Mouse (Mus musculus) neural tube, embryonic 13.5 days (tissue): ENCODE measurements around the gene Ndufs7. TPM values are rescaled to one million over a fixed set of nuclear protein-coding genes. Genes with fewer than 3 reads are reported as not detected.

ENCODE experiments used
- ATAC-seq: fragments of 200-750 bp; cut with Nextera tagmentation; 2 replicates; pipeline ENCODE4 v1.8.0; 2017; ENCODE audit warnings: low read depth, mild to moderate bottlenecking, moderate TSS enrichment, moderate library complexity
- H3K27ac ChIP-seq: fragments of 300-500 bp; sonication (generic); replicated peaks from 2 replicates; pipeline ENCODE4 v1.5.1; 2015; ENCODE audit warnings: moderate library complexity, mild to moderate bottlenecking, inconsistent platforms
- H3K27me3 ChIP-seq: fragments of 300-500 bp; sonication (generic); 2 replicates; pipeline ENCODE4 v1.6.1; 2015; ENCODE audit warnings: mild to moderate bottlenecking, inconsistent platforms
- H3K36me3 ChIP-seq: fragments of 300-500 bp; sonication (generic); 2 replicates; pipeline ENCODE4 v1.6.1; 2015; ENCODE audit warnings: mild to moderate bottlenecking, inconsistent platforms
- H3K4me1 ChIP-seq: fragments of 300-500 bp; sonication (generic); replicated peaks from 2 replicates; pipeline ENCODE4 v1.6.1; 2015; ENCODE audit warnings: inconsistent platforms
- H3K4me2 ChIP-seq: fragments of 300-500 bp; sonication (generic); 2 replicates; pipeline ENCODE4 v1.6.1; 2015; ENCODE audit warnings: inconsistent platforms, mild to moderate bottlenecking, moderate library complexity
- H3K4me3 ChIP-seq: fragments of 300-500 bp; sonication (generic); 2 replicates; pipeline ENCODE4 v1.5.1; 2015; ENCODE audit warnings: mild to moderate bottlenecking, inconsistent platforms
- H3K9ac ChIP-seq: fragments of 300-500 bp; sonication (generic); 2 replicates; pipeline ENCODE4 v1.6.1; 2015; ENCODE audit warnings: moderate library complexity, mild to moderate bottlenecking, inconsistent platforms
- H3K9me3 ChIP-seq: fragments of 300-500 bp; sonication (generic); 2 replicates; pipeline ENCODE4 v1.6.1; 2016; ENCODE audit warnings: inconsistent platforms
- WGBS: fragments of 180-500 bp; shearing (Covaris S2); methylation state at CpG from one replicate; pipeline ENCODE4 v1.1.7; 2015; 5-methylcytosine and 5-hydroxymethylcytosine counted together
- microRNA-seq: library from miRNA; unstranded; fragments of <30 nt; microRNA quantifications from one replicate; pipeline ENCODE4, GENCODE M21; 2016
- polyA plus RNA-seq: library from polyadenylated mRNA; unstranded; fragments of >200 nt; fragmentation: Nextera tagmentation; extraction: Ambion mirVana; gene quantifications from 2 replicates; pipeline ENCODE4 v1.2.1, GENCODE M21; 2015

Gene Ndufs7
- polyA plus RNA-seq, 1 experiment from 2014 or later, result 275 TPM

DNA sequence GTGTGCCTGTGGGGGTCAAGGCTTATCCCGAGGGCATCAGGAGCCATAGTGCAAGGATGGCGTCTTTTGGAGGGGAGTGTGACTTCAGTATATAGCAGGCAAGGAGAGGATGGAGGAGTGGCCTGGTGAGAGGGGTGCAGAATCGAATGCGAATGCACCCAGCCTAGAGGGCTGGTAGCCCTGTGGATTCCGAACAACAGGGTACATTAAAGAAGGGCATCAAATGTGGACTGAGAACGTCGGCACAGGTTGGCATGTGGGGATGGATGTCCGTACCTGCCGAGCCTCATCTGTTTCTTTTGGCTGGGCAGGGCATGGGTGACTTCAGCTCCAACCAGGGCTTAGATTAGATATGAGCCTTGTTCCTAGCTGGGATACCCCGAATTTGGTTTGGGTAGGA, 50.9 kb downstream of the Ndufs7 start:
- H3K4me1 ChIP-seq, result peaks cover 90% of the 10 kb centered on the region
- peak overlapping the region; percentile 100 for H3K9ac ChIP-seq
- H3K4me3 ChIP-seq, result peak overlapping the region; percentile 59
- H3K27me3 ChIP-seq, result no peaks in the 10 kb centered on the region
- ATAC-seq, result no peak
- H3K9me3 ChIP-seq, result no peaks in the 10 kb centered on the region
- peaks cover 35% of the 10 kb centered on the region for H3K36me3 ChIP-seq
- H3K4me2 ChIP-seq, result peak overlapping the region; percentile 99
- WGBS, result 40% methylated on average over 10 of the region's 10 CpGs
- peak overlapping the region; percentile 97 for H3K27ac ChIP-seq

DNA sequence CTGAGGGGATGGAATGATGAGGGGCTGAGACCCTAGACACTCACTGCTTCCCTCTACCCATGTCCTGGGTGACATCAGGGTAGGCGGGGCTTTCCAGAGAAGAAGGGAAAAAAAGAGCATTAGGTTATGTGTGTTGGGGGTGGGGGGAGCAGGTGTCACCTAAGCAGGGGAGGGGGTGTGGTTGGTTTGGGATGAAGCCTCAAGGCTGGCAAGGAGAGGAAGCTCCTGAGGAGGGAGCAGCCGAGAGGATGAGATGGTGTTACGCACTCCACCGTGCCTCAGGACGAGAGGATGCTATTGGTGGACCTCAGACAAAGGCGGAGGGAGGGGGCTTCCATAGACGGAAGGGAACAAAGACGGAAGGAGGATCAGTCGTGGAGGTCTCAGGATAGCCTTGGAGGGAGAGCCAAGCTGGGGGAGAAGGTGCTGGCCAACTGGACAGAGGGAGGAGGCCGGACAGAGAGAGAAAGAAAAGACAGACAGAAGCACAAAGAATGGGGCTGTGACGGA, 51.8 kb downstream of the Ndufs7 start:
- Histone ChIP-seq H3K9ac (peak overlapping the region; percentile 100), H3K4me2 (peak overlapping the region; percentile 99), H3K9me3 (no peaks in the 10 kb centered on the region), H3K4me3 (peak overlapping the region; percentile 59), H3K27me3 (no peaks in the 10 kb centered on the region), H3K27ac (peak overlapping the region; percentile 97), H3K4me1 (peaks cover 90% of the 10 kb centered on the region), H3K36me3 (peaks cover 40% of the 10 kb centered on the region)
- 14% methylated on average over 11 of the region's 11 CpGs for WGBS
- ATAC-seq, result peak; percentile 84

DNA sequence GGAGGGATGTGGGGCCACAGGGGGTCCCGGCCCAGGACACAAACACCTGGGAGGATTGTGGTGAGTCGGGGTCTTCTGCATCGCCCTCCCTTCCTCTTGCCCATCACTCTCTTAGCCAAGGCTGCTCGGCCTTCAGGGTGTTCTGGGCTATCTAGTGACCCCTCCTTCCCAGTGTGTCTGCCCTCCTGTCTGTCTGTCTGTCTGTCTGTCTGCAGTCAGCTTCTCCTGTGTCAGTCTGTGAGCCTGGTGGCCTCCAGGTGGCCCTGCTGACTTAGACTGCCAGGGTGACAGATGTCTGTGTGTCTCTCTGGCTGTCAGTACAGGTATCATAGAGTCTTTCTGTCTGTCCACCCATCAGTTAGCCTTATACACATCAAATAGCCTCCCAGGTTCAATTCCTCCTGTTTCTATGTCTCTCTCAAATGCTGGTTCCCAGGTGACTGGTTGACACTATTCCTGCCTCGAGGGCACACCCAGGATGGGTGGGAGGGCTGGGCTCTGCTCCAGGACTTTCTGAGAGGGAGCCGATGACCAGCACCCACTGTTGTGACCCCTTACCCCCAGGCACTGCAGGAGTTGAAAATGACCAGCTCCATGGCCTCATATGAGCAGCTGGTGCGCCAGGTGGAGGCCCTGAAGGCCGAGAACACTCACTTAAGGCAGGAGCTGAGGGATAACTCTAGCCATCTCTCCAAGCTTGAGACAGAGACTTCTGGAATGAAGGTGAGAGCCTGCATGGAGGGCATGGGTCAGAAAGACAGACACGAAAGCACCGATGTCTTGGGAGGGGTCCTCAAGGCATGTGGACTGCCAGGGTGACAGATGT, 52.5 kb downstream of the Ndufs7 start:
- peak overlapping the region; percentile 97 for H3K27ac ChIP-seq
- H3K9ac ChIP-seq, result peak overlapping the region; percentile 100
- H3K27me3 ChIP-seq, result no peaks in the 10 kb centered on the region
- peaks cover 48% of the 10 kb centered on the region for H3K36me3 ChIP-seq
- peak overlapping the region; percentile 99 for H3K4me2 ChIP-seq
- no peaks in the 10 kb centered on the region for H3K9me3 ChIP-seq
- WGBS, result 58% methylated on average over 8 of the region's 10 CpGs
- peak overlapping the region; percentile 59 for H3K4me3 ChIP-seq
- H3K4me1 ChIP-seq, result peaks cover 88% of the 10 kb centered on the region
- ATAC-seq, result no peak

DNA sequence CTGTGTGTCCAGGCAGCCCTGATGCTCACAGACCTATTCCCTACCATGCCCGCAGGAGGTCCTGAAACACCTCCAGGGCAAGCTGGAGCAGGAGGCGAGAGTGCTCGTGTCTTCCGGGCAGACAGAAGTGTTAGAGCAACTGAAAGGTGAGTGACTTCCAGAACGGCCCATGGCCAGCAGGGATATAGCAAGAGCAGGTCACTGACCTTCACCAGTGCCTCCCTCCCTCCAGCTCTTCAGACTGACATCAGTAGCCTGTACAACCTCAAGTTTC, 53.1 kb downstream of the Ndufs7 start:
- no peaks in the 10 kb centered on the region for H3K9me3 ChIP-seq
- H3K4me1 ChIP-seq, result peaks cover 83% of the 10 kb centered on the region
- 48% methylated on average over 5 of the region's 5 CpGs for WGBS
- H3K9ac ChIP-seq, result peak overlapping the region; percentile 100
- H3K27ac ChIP-seq, result peak overlapping the region; percentile 97
- peak overlapping the region; percentile 99 for H3K4me2 ChIP-seq
- no peak for ATAC-seq
- peak overlapping the region; percentile 59 for H3K4me3 ChIP-seq
- H3K27me3 ChIP-seq, result no peaks in the 10 kb centered on the region
- H3K36me3 ChIP-seq, result peaks cover 53% of the 10 kb centered on the region

DNA sequence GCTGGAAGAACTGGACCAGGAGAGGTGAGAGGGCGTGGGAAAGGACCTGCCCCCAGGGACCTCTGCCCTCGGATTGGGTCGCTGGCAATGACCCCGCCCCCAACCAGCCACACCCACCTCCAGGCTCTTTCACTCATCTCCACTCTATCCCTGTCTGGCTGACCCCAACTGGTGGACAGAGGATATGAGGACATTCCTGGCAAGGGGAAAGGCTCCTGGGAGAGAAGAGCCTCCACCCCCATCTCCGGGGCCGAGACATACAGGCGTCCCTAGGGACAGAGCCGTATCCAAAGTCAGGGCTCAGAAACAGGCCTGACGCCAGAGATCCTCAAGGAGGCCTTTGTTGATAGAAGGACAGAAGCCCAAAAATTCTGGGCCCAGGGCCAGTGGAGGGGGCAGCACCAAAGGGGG, 53.6 kb downstream of the Ndufs7 start:
- Histone ChIP-seq H3K4me2 (peak overlapping the region; percentile 99), H3K9ac (peak overlapping the region; percentile 100), H3K4me3 (peak overlapping the region; percentile 59), H3K4me1 (peaks cover 78% of the 10 kb centered on the region), H3K27ac (peak overlapping the region; percentile 97), H3K36me3 (peaks cover 58% of the 10 kb centered on the region), H3K9me3 (no peaks in the 10 kb centered on the region), H3K27me3 (no peaks in the 10 kb centered on the region)
- 8% methylated on average over 9 of the region's 9 CpGs for WGBS
- ATAC-seq, result no peak

DNA sequence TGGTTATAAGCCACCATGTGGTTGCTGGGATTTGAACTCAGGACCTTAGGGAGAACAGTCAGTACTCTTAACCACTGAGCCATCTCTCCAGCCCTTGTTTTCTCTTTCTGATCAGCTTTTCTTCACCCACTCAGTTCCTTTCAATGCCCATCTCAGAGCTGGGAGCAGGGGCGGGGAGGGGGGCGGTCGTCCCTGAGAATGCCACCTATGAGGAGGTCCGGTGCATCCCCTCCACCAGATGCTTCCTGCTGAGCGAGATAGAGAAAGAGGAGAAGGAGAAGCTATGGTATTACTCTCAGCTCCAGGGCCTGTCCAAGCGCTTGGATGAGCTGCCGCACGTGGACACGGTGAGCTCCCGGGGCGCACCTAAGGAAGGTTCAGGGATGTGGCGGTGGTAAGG, 55.5 kb downstream of the Ndufs7 start:
- Histone ChIP-seq H3K4me2 (peak overlapping the region; percentile 37), H3K27ac (no peak overlapping the region), H3K9ac (peak overlapping the region; percentile 22; the same call in 1 of the 2 replicates), H3K9me3 (no peaks in the 10 kb centered on the region), H3K27me3 (no peaks in the 10 kb centered on the region), H3K4me3 (peak overlapping the region; percentile 20; the same call in 1 of the 2 replicates), H3K4me1 (peaks cover 65% of the 10 kb centered on the region), H3K36me3 (peaks cover 78% of the 10 kb centered on the region)
- no peak for ATAC-seq
- 23% methylated on average over 12 of the region's 12 CpGs for WGBS

DNA sequence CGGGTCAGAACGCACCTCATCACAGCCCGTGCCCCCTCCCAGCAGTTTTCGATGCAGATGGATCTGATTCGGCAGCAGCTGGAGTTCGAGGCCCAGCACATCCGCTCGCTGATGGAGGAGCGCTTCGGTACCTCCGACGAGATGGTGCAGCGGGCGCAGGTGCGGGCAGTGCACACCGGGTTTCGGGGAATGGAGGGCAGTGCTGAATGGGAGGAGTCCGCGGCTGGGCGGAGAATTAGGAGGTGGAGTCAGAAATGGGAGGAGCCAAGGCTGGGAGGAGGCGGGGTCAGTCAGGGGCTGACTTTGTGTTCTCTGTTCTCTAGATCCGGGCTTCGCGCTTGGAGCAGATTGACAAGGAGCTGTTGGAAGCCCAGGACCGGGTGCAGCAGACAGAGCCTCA, 55.9 kb downstream of the Ndufs7 start:
- no peaks in the 10 kb centered on the region for H3K27me3 ChIP-seq
- H3K36me3 ChIP-seq, result peaks cover 82% of the 10 kb centered on the region
- ATAC-seq, result no peak
- peak overlapping the region; percentile 37 for H3K4me2 ChIP-seq
- H3K9ac ChIP-seq, result peak overlapping the region; percentile 22; the same call in 1 of the 2 replicates
- H3K9me3 ChIP-seq, result no peaks in the 10 kb centered on the region
- H3K4me1 ChIP-seq, result peaks cover 61% of the 10 kb centered on the region
- H3K4me3 ChIP-seq, result peak overlapping the region; percentile 20; the same call in 1 of the 2 replicates
- H3K27ac ChIP-seq, result no peak overlapping the region
- 14% methylated on average over 25 of the region's 25 CpGs for WGBS

Small RNA genes within 50 kb of the gene (microRNA-seq; reads per million reads assigned to microRNA genes)
- gene Mir6911, result 0.89 reads per million

Other genes starting within 250 kb of the Ndufs7 start
- gene Arhgap45, start 232.5 kb upstream of the Ndufs7 start, polyA plus RNA-seq, result 2.4 and 2.9 TPM in 2 replicates
- gene Polr2e, start 209.3 kb upstream of the Ndufs7 start, polyA plus RNA-seq, result 141 and 153 TPM in 2 replicates
- 505 and 556 TPM in 2 replicates for gene Gpx4, start 202.0 kb upstream of the Ndufs7 start, polyA plus RNA-seq
- 12.9 and 13.0 TPM in 2 replicates for gene Sbno2, start 143.6 kb upstream of the Ndufs7 start, polyA plus RNA-seq
- gene Stk11, start 133.3 kb upstream of the Ndufs7 start, polyA plus RNA-seq, result 13.3 and 16.8 TPM in 2 replicates
- gene Atp5d, start 110.5 kb upstream of the Ndufs7 start, polyA plus RNA-seq, result 467 and 481 TPM in 2 replicates
- 53.9 and 55.1 TPM in 2 replicates for gene Cbarp, start 108.3 kb upstream of the Ndufs7 start, polyA plus RNA-seq
- 31.0 and 35.8 TPM in 2 replicates for gene Midn, start 100.8 kb upstream of the Ndufs7 start, polyA plus RNA-seq
- gene Cirbp, start 83.1 kb upstream of the Ndufs7 start, polyA plus RNA-seq, result 325 and 351 TPM in 2 replicates
- 11.4 and 16.3 TPM in 2 replicates for gene 1600002K03Rik, start 76.2 kb upstream of the Ndufs7 start, polyA plus RNA-seq
- 34.0 and 34.8 TPM in 2 replicates for gene Efna2, start 69.6 kb upstream of the Ndufs7 start, polyA plus RNA-seq
- 46.5 and 60.7 TPM in 2 replicates for gene Mum1, start 22.7 kb upstream of the Ndufs7 start, polyA plus RNA-seq
- 31.2 and 33.0 TPM in 2 replicates for gene Gamt, start 11.9 kb downstream of the Ndufs7 start, polyA plus RNA-seq
- 59.8 and 66.5 TPM in 2 replicates for gene Dazap1, start 12.4 kb downstream of the Ndufs7 start, polyA plus RNA-seq
- 573 and 601 TPM in 2 replicates for gene Rps15, start 43.3 kb downstream of the Ndufs7 start, polyA plus RNA-seq
- 153 and 156 TPM in 2 replicates for gene Apc2, start 46.9 kb downstream of the Ndufs7 start, polyA plus RNA-seq
- 27.9 and 30.7 TPM in 2 replicates for gene 2310011J03Rik, start 71.4 kb downstream of the Ndufs7 start, polyA plus RNA-seq
- gene Pcsk4, start 80.4 kb downstream of the Ndufs7 start, polyA plus RNA-seq, result 2.9 and 3.6 TPM in 2 replicates
- 3.3 and 4.5 TPM in 2 replicates for gene Reep6, start 80.8 kb downstream of the Ndufs7 start, polyA plus RNA-seq
- gene Adamtsl5, start 99.3 kb downstream of the Ndufs7 start, polyA plus RNA-seq, result 1.6 and 1.8 TPM in 2 replicates
- gene Plk5, start 107.3 kb downstream of the Ndufs7 start, polyA plus RNA-seq, result 1.0 and 1.5 TPM in 2 replicates
- gene Mex3d, start 138.5 kb downstream of the Ndufs7 start, polyA plus RNA-seq, result 15.6 and 16.7 TPM in 2 replicates
- gene Mbd3, start 150.4 kb downstream of the Ndufs7 start, polyA plus RNA-seq, result 238 and 241 TPM in 2 replicates
- gene Uqcr11, start 157.7 kb downstream of the Ndufs7 start, polyA plus RNA-seq, result 462 and 574 TPM in 2 replicates
- 62.1 and 70.4 TPM in 2 replicates for gene Tcf3, start 184.5 kb downstream of the Ndufs7 start, polyA plus RNA-seq
- gene Onecut3, start 245.7 kb downstream of the Ndufs7 start, polyA plus RNA-seq, result 0.92 and 1.2 TPM in 2 replicates